Mouse (Mus musculus) liver, embryonic 14.5 days (tissue): ENCODE results near the gene Ssbp3.

ENCODE experiments used
- CTCF ChIP-seq: IDR thresholded peaks from 2 replicates; pipeline ENCODE4 v1.5.1; 2016; ENCODE audit warnings: antibody characterized with exemption, low read depth, control low read depth
- EP300 ChIP-seq: IDR thresholded peaks from 2 replicates; pipeline ENCODE4 v1.6.1; 2016; ENCODE audit warnings: antibody characterized with exemption, low read depth

- no peak for TF ChIP-seq CTCF
- no peak for TF ChIP-seq EP300
Measured at GRCm38 (mm10) chr4:106972461-106973384, 62.2 kb downstream of the Ssbp3 start.
